Mouse (Mus musculus) C2C12 (cell line): ENCODE measurements around the gene Pnmt.

Source experiments
- CEBPB ChIP-seq: IDR thresholded peaks from one replicate; pipeline ENCODE4 v1.6.1; 2011; ENCODE audit warnings: low read depth, mild to moderate bottlenecking, control low read depth, moderate library complexity
- CTCF ChIP-seq: IDR thresholded peaks from one replicate; pipeline ENCODE4 v1.5.1; 2011; ENCODE audit not compliant: control insufficient read depth, insufficient read depth, insufficient read length

DNA sequence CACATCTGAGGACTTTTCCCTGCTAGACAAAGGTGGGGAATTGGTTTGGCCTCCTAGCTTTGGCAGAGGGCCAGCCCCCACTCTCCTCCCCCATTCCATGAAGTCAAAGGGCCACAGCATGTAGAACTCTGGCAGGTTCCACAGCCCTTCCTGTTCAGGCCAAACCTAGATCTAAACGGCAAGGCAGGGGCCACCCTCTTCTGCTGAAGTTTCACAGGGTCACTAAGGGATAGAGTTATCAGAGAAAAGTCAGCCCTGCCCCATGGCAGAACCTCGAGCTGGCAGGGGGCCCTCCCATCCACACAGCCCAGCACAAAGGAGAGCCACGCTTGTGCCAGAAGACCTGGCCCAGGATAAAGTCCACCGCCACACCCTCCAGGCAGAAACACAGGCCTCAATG, 8.8 kb downstream of the Pnmt start:
- TF ChIP-seq CEBPB (no peak), CTCF (no peak)
